In genomic region chr5:138202086-138202485, GRCm38 (mm10) we compare ENCODE assay signal across 21 mouse cellular contexts. TPM values are rescaled to one million over a fixed set of nuclear protein-coding genes. Genes with fewer than 3 reads are reported as not detected.
DNase-seq lines count a peak whose midpoint lies in the region; ATAC-seq lines count a peak whose summit lies in the region.
"Had no signal": no experiment of that assay in that cellular context is flagged by ENCODE, and none has a peak within 500 bp of the region (broad histone marks: within the 10 kb centered on the region; RNA-seq: fewer than 3 reads in every experiment).

No protein-coding gene starts in this region.

- peak; percentile 54 to 61 for DNase-seq in cerebellum, postnatal 10 days
- no peak for DNase-seq in cerebellum, adult 11-12 months
- DNase-seq in cerebellum, postnatal 14 days: peak; percentile 49 to 57
- DNase-seq in cerebellum, adult 18-20 months: no peak
- DNase-seq in brain, adult 2 months (ENCODE audit: low read depth, low spot score): peak; percentile 45
- DNase-seq in right cerebral cortex, adult 2 months (ENCODE audit: low spot score in 2 of 2): no peak
- no peak for DNase-seq in urinary bladder, postnatal 14 days (ENCODE audit: low spot score)
- DNase-seq: adrenal gland, adult 2 months; adrenal gland, adult 8-10 months; adrenal gland, postnatal 10 days; adrenal gland, postnatal 14 days; adrenal gland, postnatal 25 days; adrenal gland, postnatal 36 days; B cell, adult 2 months; cerebellum, adult 11 months; cerebellum, adult 8-10 months had no signal

- ATAC-seq in megakaryocyte-erythroid progenitor cell, adult 5-6 weeks (replicated peaks; ENCODE audit: low FRiP score, low TSS enrichment, poor library complexity, severe bottlenecking): peak; percentile 52; the same call in 1 of the 2 replicates
- ATAC-seq: activated CD4-positive, CD25-positive, alpha-beta regulatory T cell, adult 4 months; CD4-positive, CD25-positive, alpha-beta regulatory T cell, adult 4 months had no signal

RNA-seq across cellular contexts. Expression of gene Mblac1, which starts 8.0 kb away (rescaled TPM):
- total RNA-seq in megakaryocyte-erythroid progenitor cell, adult 5-6 weeks (2014; fragmentation: Nextera tagmentation): 5.1 and 8.0 TPM in 2 replicates
- total RNA-seq in megakaryocyte-erythroid progenitor cell, adult 5-6 weeks (2017): 2.5 and 8.3 TPM in 2 replicates

RNA-seq across cellular contexts. Expression of gene Cnpy4, which starts 14.8 kb away (rescaled TPM):
- total RNA-seq in megakaryocyte-erythroid progenitor cell, adult 5-6 weeks (2014; fragmentation: Nextera tagmentation): 22.0 and 26.2 TPM in 2 replicates
- 35.3 and 36.5 TPM in 2 replicates for total RNA-seq in megakaryocyte-erythroid progenitor cell, adult 5-6 weeks (2017)

RNA-seq across cellular contexts. Expression of gene Taf6, which starts 14.8 kb away (rescaled TPM):
- total RNA-seq in megakaryocyte-erythroid progenitor cell, adult 5-6 weeks (2014; fragmentation: Nextera tagmentation): 44.8 and 68.4 TPM in 2 replicates
- total RNA-seq in megakaryocyte-erythroid progenitor cell, adult 5-6 weeks (2017): 25.4 and 37.9 TPM in 2 replicates

RNA-seq across cellular contexts. Expression of gene Nxpe5, which starts 23.6 kb away (rescaled TPM):
- 0.28 TPM in 1 of 2 replicates, not detected in the other for total RNA-seq in megakaryocyte-erythroid progenitor cell, adult 5-6 weeks (2014; fragmentation: Nextera tagmentation)
- 0.94 and 1.0 TPM in 2 replicates for total RNA-seq in megakaryocyte-erythroid progenitor cell, adult 5-6 weeks (2017)
- total RNA-seq: CH12.LX, MEL had no signal

RNA-seq across cellular contexts. Expression of gene Mcm7, which starts 29.9 kb away (rescaled TPM):
- 343 and 361 TPM in 2 replicates for total RNA-seq in megakaryocyte-erythroid progenitor cell, adult 5-6 weeks (2014; fragmentation: Nextera tagmentation)
- total RNA-seq in megakaryocyte-erythroid progenitor cell, adult 5-6 weeks (2017): 397 and 503 TPM in 2 replicates

Comparison
In these comparisons a context has a peak if more than half of its experiments do, and no peak if none do; other contexts are left out.
1. DNase-seq: peak in cerebellum, postnatal 10 days (2 of 2), cerebellum, postnatal 14 days (2 of 2) and brain, adult 2 months (single experiment); none in cerebellum, adult 11-12 months (single experiment), cerebellum, adult 18-20 months (0 of 2), right cerebral cortex, adult 2 months (0 of 2) and urinary bladder, postnatal 14 days (single experiment).